Mouse (Mus musculus): ENCODE data around the gene Pde3b. TPM values are rescaled to one million over a fixed set of nuclear protein-coding genes. Genes with fewer than 3 reads are reported as not detected.
"Not testable (repeated sequence)": the region's sequence is repeated elsewhere in the genome, so short reads cannot be mapped to it uniquely, and the experiment has no call there.

The Pde3b gene
- 11.7 and 12.2 TPM in 2 replicates for polyA plus RNA-seq (2014; fragmentation: Nextera tagmentation; extraction: Ambion mirVana)

GRCm38 (mm10) chr7:114414421-114415335 lies at the start of gene Pde3b:
Gene Pde3b, plus strand, starts transcription at chr7:114415281.
- no peak for TF ChIP-seq CTCF (IDR thresholded peaks at IDR 0.05; ENCODE audit: low read depth)

GRCm38 (mm10) chr7:114402130-114402529 lies 13.0 kb upstream of the Pde3b start:
- H3K27me3 ChIP-seq (ENCODE audit: insufficient read depth, low read length): no peaks in the 10 kb centered on the region
- H3K9me3 ChIP-seq (ENCODE audit: low read depth, low read length): no peaks in the 10 kb centered on the region
- no peaks in the 10 kb centered on the region for H3K36me3 ChIP-seq (ENCODE audit: insufficient read depth)
- H3K4me2 ChIP-seq: no peak overlapping the region
- TF ChIP-seq CTCF (IDR thresholded peaks at IDR 0.05; ENCODE audit: low read depth): no peak
- 83% methylated on average over 3 of the region's 3 CpGs for WGBS
- DNase-seq (no peak), ATAC-seq (ENCODE audit: insufficient read depth) (no peak)
- H3K4me1 ChIP-seq (ENCODE audit: insufficient read depth): no peaks in the 10 kb centered on the region
- H3K4me3 ChIP-seq (ENCODE audit: low read depth, low read length): no peak overlapping the region
- no peak overlapping the region for H3K27ac ChIP-seq (ENCODE audit: low read depth)
- H3K9ac ChIP-seq: no peak overlapping the region

More at GRCm38 (mm10) chr7:114414421-114415335, at the start of gene Pde3b:
- H3K9ac ChIP-seq: peak within 1 kb of the TSS; percentile 90
- no peaks in the 10 kb centered on the region for H3K27me3 ChIP-seq (ENCODE audit: insufficient read depth, low read length)
- no peaks in the 10 kb centered on the region for H3K9me3 ChIP-seq (ENCODE audit: low read depth, low read length)
- H3K4me1 ChIP-seq (ENCODE audit: insufficient read depth): peaks cover 10% of the 10 kb centered on the region
- DNase-seq: peak; percentile 89
- peak; percentile 94 for ATAC-seq (ENCODE audit: insufficient read depth)
- H3K4me2 ChIP-seq: peak within 1 kb of the TSS; percentile 96
- H3K27ac ChIP-seq (ENCODE audit: low read depth): peak within 1 kb of the TSS; percentile 88
- H3K36me3 ChIP-seq (ENCODE audit: insufficient read depth): no peaks in the 10 kb centered on the region
- peak within 1 kb of the TSS; percentile 91 for H3K4me3 ChIP-seq (ENCODE audit: low read depth, low read length)
- 2% methylated on average over 47 of the region's 70 CpGs for WGBS

DNA sequence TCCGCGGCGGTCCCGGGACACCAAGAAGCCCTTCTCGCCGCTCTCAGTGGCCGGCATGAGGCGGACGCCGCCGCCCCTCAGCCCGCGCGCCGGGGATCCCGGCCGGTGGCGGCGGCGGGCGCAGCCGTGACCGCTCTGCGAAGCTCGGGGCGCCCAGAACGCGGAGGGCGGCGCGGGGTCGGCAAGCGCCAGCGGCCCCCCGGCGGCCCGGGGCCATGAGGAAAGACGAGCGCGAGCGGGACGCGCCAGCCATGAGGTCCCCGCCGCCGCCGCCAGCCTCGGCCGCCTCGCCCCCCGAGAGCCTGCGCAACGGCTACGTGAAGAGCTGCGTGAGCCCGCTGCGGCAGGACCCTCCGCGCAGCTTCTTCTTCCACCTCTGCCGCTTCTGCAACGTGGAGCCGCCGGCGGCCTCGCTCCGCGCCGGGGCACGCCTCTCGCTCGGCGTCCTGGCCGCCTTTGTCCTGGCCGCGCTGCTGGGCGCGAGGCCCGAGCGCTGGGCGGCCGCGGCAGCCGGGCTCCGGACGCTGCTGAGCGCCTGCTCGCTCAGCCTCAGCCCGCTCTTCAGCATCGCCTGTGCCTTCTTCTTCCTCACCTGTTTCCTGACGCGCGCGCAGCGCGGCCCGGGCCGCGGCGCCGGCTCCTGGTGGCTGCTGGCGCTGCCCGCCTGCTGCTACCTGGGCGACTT lies 397 bp downstream of the Pde3b start:
- Histone ChIP-seq H3K4me2 (peak overlapping the region; percentile 96), H3K27me3 (ENCODE audit: insufficient read depth, low read length) (no peaks in the 10 kb centered on the region), H3K9ac (peak overlapping the region; percentile 90), H3K4me1 (ENCODE audit: insufficient read depth) (peaks cover 10% of the 10 kb centered on the region), H3K36me3 (ENCODE audit: insufficient read depth) (no peaks in the 10 kb centered on the region), H3K9me3 (ENCODE audit: low read depth, low read length) (no peaks in the 10 kb centered on the region), H3K27ac (ENCODE audit: low read depth) (peak overlapping the region; percentile 88), H3K4me3 (ENCODE audit: low read depth, low read length) (peak overlapping the region; percentile 91)
- DNase-seq: peak; percentile 64
- peak; percentile 77 for ATAC-seq (ENCODE audit: insufficient read depth)
- TF ChIP-seq CTCF (IDR thresholded peaks at IDR 0.05; ENCODE audit: low read depth): no peak
- under 1% methylated on average over 87 of the region's 103 CpGs for WGBS

GRCm38 (mm10) chr7:114416021-114416845 lies 1.2 kb downstream of the Pde3b start:
- under 1% methylated on average over 66 of the region's 66 CpGs for WGBS
- no peaks in the 10 kb centered on the region for H3K36me3 ChIP-seq (ENCODE audit: insufficient read depth)

DNA sequence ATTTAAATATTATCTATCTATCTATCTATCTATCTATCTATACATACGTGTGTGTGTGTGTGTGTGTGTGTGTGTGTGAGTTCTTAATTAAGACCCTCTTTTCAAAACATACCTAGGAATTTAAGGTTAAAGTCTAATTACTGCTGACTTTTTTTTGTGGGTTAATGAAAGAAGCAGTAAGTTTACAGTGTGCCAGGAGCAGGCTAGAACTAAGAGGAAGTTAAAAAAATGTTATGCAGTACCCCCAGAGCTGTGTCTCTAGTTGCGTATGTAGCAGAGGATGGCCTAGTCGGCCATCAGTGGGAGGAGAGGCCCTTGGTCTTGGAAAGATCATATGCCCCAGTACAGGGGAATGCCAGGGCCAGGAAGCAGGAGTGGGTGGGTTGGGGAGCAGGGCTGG lies 4.2 kb downstream of the Pde3b start:
- not testable (repeated sequence) for H3K4me3 ChIP-seq (ENCODE audit: low read depth, low read length); H3K4me1 ChIP-seq (ENCODE audit: insufficient read depth); H3K9me3 ChIP-seq (ENCODE audit: low read depth, low read length); H3K9ac ChIP-seq; H3K27ac ChIP-seq (ENCODE audit: low read depth); H3K4me2 ChIP-seq; H3K27me3 ChIP-seq (ENCODE audit: insufficient read depth, low read length); H3K36me3 ChIP-seq (ENCODE audit: insufficient read depth); DNase-seq; ATAC-seq (ENCODE audit: insufficient read depth)
- 64% methylated on average over 3 of the region's 3 CpGs for WGBS

More at GRCm38 (mm10) chr7:114416021-114416845, 1.2 kb downstream of the Pde3b start:
- peak overlapping the region; percentile 96 for H3K4me2 ChIP-seq
- peaks cover 10% of the 10 kb centered on the region for H3K4me1 ChIP-seq (ENCODE audit: insufficient read depth)
- H3K9ac ChIP-seq: peak overlapping the region; percentile 90
- no peaks in the 10 kb centered on the region for H3K27me3 ChIP-seq (ENCODE audit: insufficient read depth, low read length)
- ATAC-seq (ENCODE audit: insufficient read depth): peak; percentile 46
- DNase-seq: peak; percentile 63
- no peaks in the 10 kb centered on the region for H3K9me3 ChIP-seq (ENCODE audit: low read depth, low read length)
- H3K27ac ChIP-seq (ENCODE audit: low read depth): peak overlapping the region; percentile 88
- H3K4me3 ChIP-seq (ENCODE audit: low read depth, low read length): peak overlapping the region; percentile 91
- no peak for TF ChIP-seq CTCF (IDR thresholded peaks at IDR 0.05; ENCODE audit: low read depth)

GRCm38 (mm10) chr7:114420918-114421317 lies 5.8 kb downstream of the Pde3b start:
- H3K4me1 ChIP-seq (ENCODE audit: insufficient read depth): peaks cover 10% of the 10 kb centered on the region
- no peak for TF ChIP-seq CTCF (IDR thresholded peaks at IDR 0.05; ENCODE audit: low read depth)
- H3K9ac ChIP-seq: no peak overlapping the region
- no peaks in the 10 kb centered on the region for H3K9me3 ChIP-seq (ENCODE audit: low read depth, low read length)
- DNase-seq (no peak), ATAC-seq (ENCODE audit: insufficient read depth) (no peak)
- H3K36me3 ChIP-seq (ENCODE audit: insufficient read depth): no peaks in the 10 kb centered on the region
- H3K4me3 ChIP-seq (ENCODE audit: low read depth, low read length): no peak overlapping the region
- H3K4me2 ChIP-seq: no peak overlapping the region
- H3K27me3 ChIP-seq (ENCODE audit: insufficient read depth, low read length): no peaks in the 10 kb centered on the region
- no peak overlapping the region for H3K27ac ChIP-seq (ENCODE audit: low read depth)
- 23% methylated on average over 4 of the region's 4 CpGs for WGBS

All from lung, embryonic 14.5 days (tissue).